Mouse (Mus musculus): ENCODE results near the gene Tyw3. TPM values are rescaled to one million over a fixed set of nuclear protein-coding genes. Genes with fewer than 3 reads are reported as not detected.
"Not testable (repeated sequence)": the region's sequence is repeated elsewhere in the genome, so short reads cannot be mapped to it uniquely, and the experiment has no call there.

The Tyw3 gene
- 14.7 and 18.9 TPM in 2 replicates for polyA plus RNA-seq (2016; fragmentation: Nextera tagmentation; extraction: Ambion mirVana)

DNA sequence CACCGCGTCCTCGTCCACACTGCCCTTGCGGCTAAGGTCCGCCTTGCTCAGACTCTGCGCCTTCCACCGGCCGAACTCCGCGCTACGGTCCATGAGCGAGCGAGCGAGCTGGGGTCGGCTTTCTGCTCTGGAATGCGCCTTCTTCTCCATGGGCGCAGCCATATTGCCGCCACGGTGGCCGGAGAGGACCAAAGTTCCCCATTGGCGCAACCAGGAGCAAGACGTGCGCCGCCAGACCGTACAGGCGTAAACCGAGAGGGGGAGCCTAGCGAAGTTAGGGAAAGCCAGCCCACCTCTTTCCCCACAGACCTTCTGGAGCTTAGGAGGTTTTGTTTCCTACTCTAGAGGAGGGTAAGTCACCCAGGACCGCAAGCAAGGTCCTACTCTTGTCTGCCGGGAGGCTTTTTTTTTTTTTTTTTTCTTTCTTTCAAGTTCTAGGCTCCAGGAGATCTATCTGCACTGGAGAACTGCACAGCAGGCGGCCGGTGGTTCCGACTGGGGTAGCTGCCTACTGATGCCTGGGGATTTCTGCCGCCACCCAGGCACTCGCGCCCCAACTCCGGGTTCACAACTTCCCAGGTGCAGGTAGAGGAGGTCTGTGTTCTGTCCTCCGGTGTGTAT, at the start of gene Tyw3:
Gene Tyw3 (minus strand): TSS at position 171 of the 621 bp plus-strand sequence.
- Histone ChIP-seq H3K4me1 (peaks cover 12% of the 10 kb centered on the region), H3K4me2 (peak within 1 kb of the TSS; percentile 70)
- peak; percentile 96 for ATAC-seq (ENCODE audit: low FRiP score)

GRCm38 (mm10) chr3:154633091-154633490, 36.2 kb upstream of the Tyw3 start:
- no peaks in the 10 kb centered on the region for H3K9me3 ChIP-seq
- no peak for ATAC-seq (ENCODE audit: low FRiP score)
- 72% methylated on average over 5 of the region's 5 CpGs for WGBS
- no peak overlapping the region for H3K4me3 ChIP-seq (replicated peaks)
- H3K4me1 ChIP-seq, result no peaks in the 10 kb centered on the region
- no peak overlapping the region for H3K27ac ChIP-seq
- no peak overlapping the region for H3K4me2 ChIP-seq
- no peaks in the 10 kb centered on the region for H3K27me3 ChIP-seq
- H3K9ac ChIP-seq, result no peak overlapping the region
- H3K36me3 ChIP-seq (replicated peaks), result no peaks in the 10 kb centered on the region

More for the DNA sequence above, at the start of gene Tyw3:
- no peaks in the 10 kb centered on the region for H3K9me3 ChIP-seq
- H3K9ac ChIP-seq, result peak within 1 kb of the TSS; percentile 79
- H3K27ac ChIP-seq, result peak within 1 kb of the TSS; percentile 91
- WGBS, result under 1% methylated on average over 38 of the region's 38 CpGs
- peak within 1 kb of the TSS; percentile 88 for H3K4me3 ChIP-seq (replicated peaks)
- H3K27me3 ChIP-seq, result no peaks in the 10 kb centered on the region
- peaks cover 20% of the 10 kb centered on the region for H3K36me3 ChIP-seq (replicated peaks)

DNA sequence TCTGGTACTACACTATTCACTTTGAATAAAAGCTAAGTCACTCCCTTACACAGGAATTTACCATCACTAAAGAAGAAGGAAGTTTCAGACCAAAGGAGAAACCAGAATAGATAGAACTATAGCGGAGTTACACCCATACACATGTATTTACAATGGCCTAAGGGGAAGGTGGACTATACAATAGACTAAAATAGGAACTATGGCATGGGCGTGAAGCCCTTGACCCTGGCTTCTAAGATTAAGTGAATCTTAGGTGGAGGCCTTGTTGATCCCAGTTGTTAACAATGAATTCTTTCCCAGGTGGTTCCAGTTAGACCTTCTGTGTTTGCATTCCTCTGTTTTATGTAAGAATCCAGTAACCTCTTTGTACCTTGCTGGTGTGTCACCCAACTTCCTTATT, 34.4 kb upstream of the Tyw3 start:
- H3K27me3 ChIP-seq; H3K9ac ChIP-seq; H3K9me3 ChIP-seq; H3K4me2 ChIP-seq; H3K4me3 ChIP-seq (replicated peaks); H3K36me3 ChIP-seq (replicated peaks); H3K4me1 ChIP-seq; ATAC-seq (ENCODE audit: low FRiP score); H3K27ac ChIP-seq: not testable (repeated sequence)
- WGBS, result 79% methylated on average over 2 of the region's 2 CpGs

DNA sequence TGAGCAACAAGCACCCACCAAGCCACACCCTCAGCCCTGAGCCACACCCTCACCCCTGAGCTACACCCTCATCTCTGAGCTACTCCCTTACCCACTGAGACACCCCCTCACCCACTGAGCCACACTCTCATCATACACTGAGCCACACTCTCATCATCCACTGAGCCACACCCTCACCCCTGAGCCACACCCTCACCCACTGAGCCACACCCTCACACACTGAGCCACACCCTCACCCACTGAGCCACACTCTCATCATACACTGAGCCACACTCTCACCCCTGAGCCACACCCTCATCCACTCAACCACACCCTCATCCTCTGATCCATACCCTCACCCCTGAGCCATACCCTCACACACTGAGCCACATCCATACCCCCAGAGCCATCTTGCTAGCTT, 31.4 kb upstream of the Tyw3 start:
- Histone ChIP-seq H3K27ac (no peak overlapping the region), H3K4me3 (replicated peaks) (no peak overlapping the region)

GRCm38 (mm10) chr3:154616106-154616505, 19.2 kb upstream of the Tyw3 start:
- Histone ChIP-seq H3K27me3 (no peaks in the 10 kb centered on the region), H3K4me1 (no peaks in the 10 kb centered on the region), H3K4me3 (replicated peaks) (no peak overlapping the region), H3K27ac (no peak overlapping the region), H3K9me3 (no peaks in the 10 kb centered on the region), H3K36me3 (replicated peaks) (peaks cover 10% of the 10 kb centered on the region), H3K9ac (no peak overlapping the region), H3K4me2 (no peak overlapping the region)
- 92% methylated on average over 4 of the region's 4 CpGs for WGBS
- ATAC-seq (ENCODE audit: low FRiP score), result no peak

More for the DNA sequence above, 31.4 kb upstream of the Tyw3 start:
- no peaks in the 10 kb centered on the region for H3K27me3 ChIP-seq
- no peaks in the 10 kb centered on the region for H3K4me1 ChIP-seq
- H3K9me3 ChIP-seq, result no peaks in the 10 kb centered on the region
- H3K4me2 ChIP-seq, result no peak overlapping the region
- no peak overlapping the region for H3K9ac ChIP-seq
- ATAC-seq (ENCODE audit: low FRiP score), result peak; percentile 61; the same call in 1 of the 2 replicates
- H3K36me3 ChIP-seq (replicated peaks), result no peaks in the 10 kb centered on the region

- no peak overlapping the region for H3K4me3 ChIP-seq (replicated peaks)
- H3K4me1 ChIP-seq, result no peaks in the 10 kb centered on the region
- H3K27me3 ChIP-seq, result no peaks in the 10 kb centered on the region
- no peak overlapping the region for H3K9ac ChIP-seq
- H3K27ac ChIP-seq, result no peak overlapping the region
- H3K4me2 ChIP-seq, result no peak overlapping the region
- no peak for ATAC-seq (ENCODE audit: low FRiP score)
- no peaks in the 10 kb centered on the region for H3K9me3 ChIP-seq
- 69% methylated on average over 7 of the region's 7 CpGs for WGBS
- peaks cover 8% of the 10 kb centered on the region for H3K36me3 ChIP-seq (replicated peaks)
Observed at GRCm38 (mm10) chr3:154615304-154615703, 18.4 kb upstream of the Tyw3 start.

- no peaks in the 10 kb centered on the region for H3K27me3 ChIP-seq
- H3K9me3 ChIP-seq, result no peaks in the 10 kb centered on the region
- no peak overlapping the region for H3K4me2 ChIP-seq
- H3K9ac ChIP-seq, result no peak overlapping the region
- H3K4me3 ChIP-seq (replicated peaks), result no peak overlapping the region
- H3K36me3 ChIP-seq (replicated peaks), result peaks cover 8% of the 10 kb centered on the region
- 87% methylated on average over 8 of the region's 8 CpGs for WGBS
- H3K4me1 ChIP-seq, result no peaks in the 10 kb centered on the region
- no peak for ATAC-seq (ENCODE audit: low FRiP score)
- no peak overlapping the region for H3K27ac ChIP-seq
Observed at GRCm38 (mm10) chr3:154614771-154615170, 17.9 kb upstream of the Tyw3 start.

DNA sequence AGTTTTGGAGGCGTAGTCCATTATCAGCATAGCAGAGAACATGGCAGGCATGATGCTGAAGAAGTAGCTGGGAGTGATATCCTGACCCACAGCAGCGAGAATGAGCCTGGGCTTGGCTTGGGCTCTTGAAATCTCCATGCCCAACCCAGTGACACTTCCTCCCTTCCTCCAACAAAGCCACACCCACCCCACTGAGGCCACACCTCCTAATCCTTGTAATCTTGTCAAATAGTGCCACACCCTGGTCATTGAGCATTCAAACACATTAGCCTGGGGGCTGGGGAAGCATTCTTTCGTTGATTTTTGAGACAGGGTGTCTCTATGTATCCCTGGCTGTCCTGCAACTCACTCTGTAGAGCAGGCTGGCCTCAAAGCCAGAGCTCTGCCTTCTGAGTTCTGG, 15.0 kb upstream of the Tyw3 start:
- 92% methylated on average over 3 of the region's 3 CpGs for WGBS
- Histone ChIP-seq H3K27ac (no peak overlapping the region), H3K4me3 (replicated peaks) (no peak overlapping the region), H3K4me1 (no peaks in the 10 kb centered on the region), H3K36me3 (replicated peaks) (peaks cover 8% of the 10 kb centered on the region), H3K9me3 (no peaks in the 10 kb centered on the region), H3K9ac (no peak overlapping the region), H3K4me2 (no peak overlapping the region), H3K27me3 (no peaks in the 10 kb centered on the region)
- no peak for ATAC-seq (ENCODE audit: low FRiP score)

DNA sequence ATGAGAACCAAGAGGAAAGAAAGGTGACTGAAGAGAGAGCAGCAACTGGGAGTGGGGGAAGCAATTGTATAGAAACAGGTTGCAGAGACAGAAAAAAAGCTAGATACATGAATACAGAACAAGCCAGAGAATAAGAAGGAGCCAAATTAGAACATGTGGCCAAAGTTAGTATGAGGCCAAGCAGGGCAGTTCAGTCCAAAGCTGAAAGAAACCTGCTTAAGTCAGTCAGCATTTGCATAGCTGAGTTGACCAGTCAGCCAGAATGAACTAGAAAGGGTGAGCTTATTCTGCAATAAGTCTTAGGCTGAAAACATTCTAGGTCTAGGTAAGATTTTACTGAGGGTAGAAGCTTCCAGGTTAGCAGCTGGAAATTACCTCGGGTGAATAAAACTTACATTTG, 11.0 kb upstream of the Tyw3 start:
- no peak overlapping the region for H3K4me3 ChIP-seq (replicated peaks)
- no peaks in the 10 kb centered on the region for H3K4me1 ChIP-seq
- H3K9me3 ChIP-seq, result no peaks in the 10 kb centered on the region
- no peak overlapping the region for H3K9ac ChIP-seq
- peaks cover 6% of the 10 kb centered on the region for H3K36me3 ChIP-seq (replicated peaks)
- no peaks in the 10 kb centered on the region for H3K27me3 ChIP-seq
- 88% methylated on average over 1 of the region's 1 CpGs for WGBS
- no peak overlapping the region for H3K4me2 ChIP-seq
- no peak for ATAC-seq (ENCODE audit: low FRiP score)
- no peak overlapping the region for H3K27ac ChIP-seq

GRCm38 (mm10) chr3:154604871-154605270, 8.0 kb upstream of the Tyw3 start:
- ATAC-seq (ENCODE audit: low FRiP score), result no peak
- Histone ChIP-seq H3K27me3 (no peaks in the 10 kb centered on the region), H3K9ac (no peak overlapping the region), H3K4me3 (replicated peaks) (no peak overlapping the region), H3K27ac (no peak overlapping the region), H3K4me1 (no peaks in the 10 kb centered on the region), H3K36me3 (replicated peaks) (peaks cover 3% of the 10 kb centered on the region; the same call in 1 of the 2 replicates), H3K4me2 (no peak overlapping the region), H3K9me3 (no peaks in the 10 kb centered on the region)
- 71% methylated on average over 5 of the region's 5 CpGs for WGBS

DNA sequence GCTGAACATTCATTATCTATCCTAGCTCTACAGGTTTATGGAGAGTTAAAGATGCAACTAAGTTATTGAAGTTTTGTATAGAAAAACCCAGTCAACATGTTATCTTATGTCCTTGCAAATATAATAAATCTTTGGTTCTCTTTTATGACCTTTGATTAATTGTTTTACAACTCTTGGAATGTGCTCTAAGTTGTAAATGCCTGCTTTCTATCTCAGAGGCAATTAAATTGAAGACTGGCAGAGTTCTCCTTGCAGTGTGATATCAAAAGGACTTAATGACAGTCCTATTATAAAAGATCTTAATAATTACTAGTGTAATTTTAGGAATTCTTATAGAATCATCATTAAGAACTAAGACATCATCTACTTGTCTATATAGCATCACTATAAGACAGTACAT, 5.2 kb upstream of the Tyw3 start:
- peaks cover 8% of the 10 kb centered on the region; the same call in 1 of the 2 replicates for H3K4me1 ChIP-seq
- no peak overlapping the region for H3K4me2 ChIP-seq
- no peak overlapping the region for H3K4me3 ChIP-seq (replicated peaks)
- no peak overlapping the region for H3K9ac ChIP-seq
- H3K27ac ChIP-seq, result no peak overlapping the region
- ATAC-seq (ENCODE audit: low FRiP score), result no peak
- H3K27me3 ChIP-seq, result no peaks in the 10 kb centered on the region
- H3K36me3 ChIP-seq (replicated peaks), result peaks cover 3% of the 10 kb centered on the region; the same call in 1 of the 2 replicates
- no peaks in the 10 kb centered on the region for H3K9me3 ChIP-seq

- no peaks in the 10 kb centered on the region for H3K9me3 ChIP-seq
- peaks cover 15% of the 10 kb centered on the region for H3K36me3 ChIP-seq (replicated peaks)
- no peak for ATAC-seq (ENCODE audit: low FRiP score)
- peak overlapping the region; percentile 70 for H3K4me2 ChIP-seq
- WGBS, result 41% methylated on average over 7 of the region's 7 CpGs
- peak overlapping the region; percentile 79 for H3K9ac ChIP-seq
- H3K27me3 ChIP-seq, result no peaks in the 10 kb centered on the region
- peak overlapping the region; percentile 88 for H3K4me3 ChIP-seq (replicated peaks)
- H3K4me1 ChIP-seq, result peaks cover 12% of the 10 kb centered on the region
- no peak overlapping the region for H3K27ac ChIP-seq
Observed at GRCm38 (mm10) chr3:154597561-154597960, 657 bp upstream of the Tyw3 start.

DNA sequence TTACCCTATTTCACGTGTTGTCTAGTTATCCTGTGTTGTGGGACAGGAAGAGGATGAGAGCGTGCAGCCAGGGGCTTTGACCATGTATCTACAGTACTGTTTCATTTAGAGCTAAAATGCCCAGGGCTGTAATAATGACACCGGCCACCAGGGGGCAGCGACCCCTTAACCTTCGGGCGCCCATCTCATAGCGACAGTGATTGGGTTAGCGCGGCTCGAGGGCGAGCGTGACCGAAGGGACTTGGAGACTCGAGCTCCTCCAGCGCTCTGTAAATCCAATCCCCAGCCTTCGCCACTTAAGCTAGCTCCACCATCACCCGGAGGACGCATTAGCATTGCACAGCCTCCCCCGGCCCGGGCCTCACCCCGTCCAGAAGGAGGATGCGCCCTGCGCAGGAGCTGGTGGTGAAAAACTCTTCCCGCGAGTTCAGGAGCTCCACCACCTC, 393 bp downstream of the Tyw3 start, which contains the start of gene Cryz:
Gene Cryz (plus strand): TSS at position 224 of the 446 bp plus-strand sequence.
- Histone ChIP-seq H3K27me3 (no peaks in the 10 kb centered on the region), H3K4me1 (peaks cover 12% of the 10 kb centered on the region), H3K36me3 (replicated peaks) (peaks cover 26% of the 10 kb centered on the region), H3K9ac (peak within 1 kb of the TSS; percentile 79), H3K4me2 (peak within 1 kb of the TSS; percentile 70), H3K27ac (peak within 1 kb of the TSS; percentile 91), H3K9me3 (no peaks in the 10 kb centered on the region), H3K4me3 (replicated peaks) (peak within 1 kb of the TSS; percentile 88)
- peak; percentile 89 for ATAC-seq (ENCODE audit: low FRiP score)
- WGBS, result under 1% methylated on average over 25 of the region's 25 CpGs
